Mouse (Mus musculus) adrenal gland, postnatal 14 days (tissue): ENCODE measurements around the gene Prdm4. TPM values are rescaled to one million over a fixed set of nuclear protein-coding genes. Genes with fewer than 3 reads are reported as not detected.

Experiments
- DNase-seq: peaks from one replicate; pipeline ENCODE4 v3.0.0; 2021; ENCODE audit warnings: mixed read lengths
- total RNA-seq: library from RNA; stranded (reverse); gene quantifications from 2 replicates; pipeline ENCODE4 v1.2.3, GENCODE M21; 2021

The Prdm4 gene
- total RNA-seq, 1 experiment from 2014 or later = 16.2 TPM

GRCm38 (mm10) chr10:85871698-85872478 lies 45.1 kb downstream of the Prdm4 start:
- DNase-seq = peak; percentile 96

- DNase-seq = no peak
Measured at GRCm38 (mm10) chr10:85846105-85846862, 70.7 kb downstream of the Prdm4 start.

Other genes with a start within 250 kb of the Prdm4 start
- 20.0 and 24.6 TPM in 2 replicates for gene Pwp1, start 87.6 kb downstream of the Prdm4 start, total RNA-seq
- gene Ascl4, start 10.5 kb upstream of the Prdm4 start, total RNA-seq = not detected in 2 replicates
- 114 and 128 TPM in 2 replicates for gene Rtcb, start 40.7 kb upstream of the Prdm4 start, total RNA-seq
- 0.41 and 0.56 TPM in 2 replicates for gene Bpifc, start 94.8 kb upstream of the Prdm4 start, total RNA-seq
- gene Fbxo7, start 104.8 kb upstream of the Prdm4 start, total RNA-seq = 21.9 and 25.5 TPM in 2 replicates